Mouse (Mus musculus) forebrain, embryonic 16.5 days (tissue): ENCODE results near the gene Edil3. TPM values are rescaled to one million over a fixed set of nuclear protein-coding genes. Genes with fewer than 3 reads are reported as not detected.

ENCODE experiments used
- ATAC-seq: fragments of 200-750 bp; cut with Nextera tagmentation; 2 replicates; pipeline ENCODE4 v1.8.0; 2017; ENCODE audit warnings: mild to moderate bottlenecking, moderate library complexity
- H3K27ac ChIP-seq: fragments of 300-500 bp; sonication (generic); 2 replicates; pipeline ENCODE4 v1.5.1; 2014; ENCODE audit warnings: low read length, control low read depth
- H3K27me3 ChIP-seq: fragments of 300-500 bp; sonication (generic); replicated peaks from 2 replicates; pipeline ENCODE4 v1.6.1; 2014; ENCODE audit warnings: low read length; ENCODE audit not compliant: control insufficient read depth, insufficient read depth
- H3K36me3 ChIP-seq: fragments of 300-500 bp; sonication (generic); 2 replicates; pipeline ENCODE4 v1.6.1; 2014; ENCODE audit not compliant: control insufficient read depth, insufficient read depth
- H3K4me1 ChIP-seq: fragments of 300-500 bp; sonication (generic); replicated peaks from 2 replicates; pipeline ENCODE4 v1.6.1; 2014; ENCODE audit warnings: low read length; ENCODE audit not compliant: control insufficient read depth, insufficient read depth
- H3K4me2 ChIP-seq: fragments of 300-500 bp; sonication (generic); 2 replicates; pipeline ENCODE4 v1.6.1; 2014; ENCODE audit warnings: mild to moderate bottlenecking, low read length, control low read depth
- H3K4me3 ChIP-seq: fragments of 300-500 bp; sonication (generic); replicated peaks from 2 replicates; pipeline ENCODE4 v1.5.1; 2014; ENCODE audit warnings: mild to moderate bottlenecking, low read length, control low read depth
- H3K9ac ChIP-seq: fragments of 300-500 bp; sonication (generic); replicated peaks from 2 replicates; pipeline ENCODE4 v1.6.1; 2014; ENCODE audit warnings: low read depth, low read length, control low read depth
- H3K9me3 ChIP-seq: fragments of 300-500 bp; sonication (generic); 2 replicates; pipeline ENCODE4 v1.6.1; 2016; ENCODE audit warnings: low read length; ENCODE audit not compliant: control insufficient read depth
- whole genome bisulfite sequencing: fragments of 180-500 bp; shearing (Covaris S2); extraction: QIAGEN DNeasy Blood & Tissue Kit; methylation state at CpG from one replicate; pipeline ENCODE4 v1.1.7; 2014; 5-methylcytosine and 5-hydroxymethylcytosine counted together
- polyA plus RNA-seq: library from polyadenylated mRNA; unstranded; fragments of >200 nt; fragmentation: Nextera tagmentation; extraction: Ambion mirVana; gene quantifications from 2 replicates; pipeline ENCODE4 v1.2.1, GENCODE M21; 2015

Edil3 gene
- polyA plus RNA-seq, 1 experiment from 2014 or later: 59.3 TPM

- no peaks in the 10 kb centered on the region for H3K9me3 ChIP-seq
- H3K36me3 ChIP-seq: no peaks in the 10 kb centered on the region
- H3K27ac ChIP-seq: no peak overlapping the region
- no peak overlapping the region for H3K9ac ChIP-seq
- ATAC-seq: no peak
- no peaks in the 10 kb centered on the region for H3K27me3 ChIP-seq
- 0 out of 2 replicates have a peak, but pooled peaks cover 2% of the 10 kb centered on the region for H3K4me1 ChIP-seq
- H3K4me2 ChIP-seq: no peak overlapping the region
- H3K4me3 ChIP-seq: no peak overlapping the region
- WGBS: 17% methylated on average over 1 of the region's 1 CpGs
These were observed 86.9 kb downstream of the Edil3 start for GRCm38 (mm10) chr13:88908187-88908586.

- Histone ChIP-seq H3K4me3 (no peak overlapping the region), H3K4me1 (no peaks in the 10 kb centered on the region), H3K4me2 (no peak overlapping the region), H3K9me3 (no peaks in the 10 kb centered on the region), H3K9ac (no peak overlapping the region), H3K27ac (no peak overlapping the region), H3K27me3 (no peaks in the 10 kb centered on the region), H3K36me3 (no peaks in the 10 kb centered on the region)
- WGBS: 32% methylated on average over 2 of the region's 2 CpGs
- no peak for ATAC-seq
These were observed 95.2 kb downstream of the Edil3 start for GRCm38 (mm10) chr13:88916503-88916902.

DNA sequence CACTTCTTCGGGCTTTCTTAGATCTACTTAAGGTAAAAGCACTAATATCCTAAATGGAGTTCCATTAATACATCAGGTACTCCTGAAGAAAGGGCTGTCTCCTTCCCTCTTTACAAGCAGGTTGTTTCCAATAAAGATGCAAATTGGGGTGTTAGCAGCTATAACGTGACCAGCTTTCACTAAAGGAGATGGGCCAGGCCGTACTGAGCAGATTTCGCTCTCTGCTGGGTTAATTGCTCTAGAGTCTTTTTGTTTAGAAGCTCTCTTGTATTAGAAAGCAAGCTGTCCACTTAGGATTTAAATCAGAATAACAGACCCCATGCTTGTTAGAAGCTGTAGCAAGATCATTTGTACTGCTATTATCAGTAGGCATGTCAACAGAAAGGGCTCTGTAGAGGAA is 108.4 kb downstream of the Edil3 start:
- WGBS: 16% methylated on average over 4 of the region's 4 CpGs
- Histone ChIP-seq H3K9me3 (no peaks in the 10 kb centered on the region), H3K4me3 (no peak overlapping the region), H3K27me3 (no peaks in the 10 kb centered on the region), H3K4me2 (no peak overlapping the region), H3K36me3 (no peaks in the 10 kb centered on the region), H3K4me1 (no peaks in the 10 kb centered on the region), H3K27ac (no peak overlapping the region), H3K9ac (no peak overlapping the region)
- peak; percentile 40; the same call in 1 of the 2 replicates for ATAC-seq

DNA sequence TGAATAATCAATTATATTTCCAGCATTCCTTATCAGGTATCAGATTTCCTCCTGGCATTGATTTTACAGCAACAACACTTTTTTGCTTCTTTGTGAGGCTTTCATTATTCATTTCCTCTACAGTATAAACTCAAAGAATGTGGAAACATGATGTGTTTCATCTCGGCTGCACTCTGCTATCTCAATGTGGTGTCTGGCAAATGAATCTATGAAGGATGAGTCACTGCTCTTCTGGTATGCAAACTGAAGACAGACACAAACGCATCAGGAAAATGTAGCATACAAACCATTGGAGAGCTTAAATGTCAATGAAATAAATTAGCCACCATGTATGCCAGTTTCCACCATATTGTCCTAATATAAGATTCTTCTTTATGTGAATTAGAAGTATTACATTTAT is 117.3 kb downstream of the Edil3 start:
- Histone ChIP-seq H3K4me2 (no peak overlapping the region), H3K27ac (no peak overlapping the region), H3K27me3 (no peaks in the 10 kb centered on the region), H3K9me3 (no peaks in the 10 kb centered on the region), H3K9ac (no peak overlapping the region), H3K4me1 (no peaks in the 10 kb centered on the region), H3K36me3 (no peaks in the 10 kb centered on the region), H3K4me3 (no peak overlapping the region)
- no peak for ATAC-seq
- 83% methylated on average over 2 of the region's 2 CpGs for WGBS

DNA sequence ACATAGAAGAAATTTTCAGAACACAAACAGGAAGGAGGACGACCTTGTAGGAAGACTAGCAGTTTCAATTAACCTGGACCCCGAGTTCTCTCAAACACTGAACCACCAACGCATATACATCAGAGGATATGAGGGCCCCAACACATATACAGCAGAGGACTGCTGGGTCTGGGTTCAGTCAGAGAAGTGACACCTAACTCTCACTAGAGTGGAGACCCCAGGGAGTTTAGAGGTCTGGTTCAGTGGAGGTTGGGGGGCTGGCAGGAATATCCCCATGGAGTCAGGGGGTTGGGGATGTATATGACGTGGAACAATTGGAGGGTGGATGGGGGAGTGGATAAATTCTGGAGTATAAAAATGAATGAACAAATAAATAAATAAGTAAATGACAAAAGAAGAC is 151.1 kb downstream of the Edil3 start:
- WGBS: 81% methylated on average over 4 of the region's 4 CpGs
- no peak for ATAC-seq
- no peaks in the 10 kb centered on the region for H3K9me3 ChIP-seq

GRCm38 (mm10) chr13:89007696-89008427 is 186.6 kb downstream of the Edil3 start:
- H3K27me3 ChIP-seq: no peaks in the 10 kb centered on the region
- no peak overlapping the region for H3K27ac ChIP-seq
- H3K9me3 ChIP-seq: no peaks in the 10 kb centered on the region
- peak; percentile 88 for ATAC-seq
- H3K4me2 ChIP-seq: no peak overlapping the region
- no peak overlapping the region for H3K9ac ChIP-seq
- no peaks in the 10 kb centered on the region for H3K4me1 ChIP-seq
- H3K36me3 ChIP-seq: no peaks in the 10 kb centered on the region
- H3K4me3 ChIP-seq: no peak overlapping the region
- WGBS: 64% methylated on average over 4 of the region's 4 CpGs

More for the DNA sequence above, 151.1 kb downstream of the Edil3 start:
- Histone ChIP-seq H3K27me3 (no peaks in the 10 kb centered on the region), H3K9ac (no peak overlapping the region), H3K36me3 (no peaks in the 10 kb centered on the region), H3K4me3 (no peak overlapping the region), H3K27ac (no peak overlapping the region), H3K4me2 (no peak overlapping the region), H3K4me1 (no peaks in the 10 kb centered on the region)

- no peaks in the 10 kb centered on the region for H3K27me3 ChIP-seq
- H3K4me2 ChIP-seq: no peak overlapping the region
- H3K9ac ChIP-seq: no peak overlapping the region
- H3K36me3 ChIP-seq: no peaks in the 10 kb centered on the region
- ATAC-seq: 0 out of 2 replicates have a peak, but pooled peaks have one; percentile 27
- H3K4me3 ChIP-seq: no peak overlapping the region
- no peaks in the 10 kb centered on the region for H3K9me3 ChIP-seq
- H3K4me1 ChIP-seq: no peaks in the 10 kb centered on the region
- no peak overlapping the region for H3K27ac ChIP-seq
These were observed 191.2 kb downstream of the Edil3 start for GRCm38 (mm10) chr13:89012500-89012899.

GRCm38 (mm10) chr13:89029817-89030539 is 208.7 kb downstream of the Edil3 start:
- Histone ChIP-seq H3K4me3 (no peak overlapping the region), H3K27me3 (no peaks in the 10 kb centered on the region), H3K4me1 (0 out of 2 replicates have a peak, but pooled peaks cover 3% of the 10 kb centered on the region), H3K4me2 (no peak overlapping the region), H3K27ac (no peak overlapping the region), H3K9ac (no peak overlapping the region), H3K9me3 (no peaks in the 10 kb centered on the region), H3K36me3 (no peaks in the 10 kb centered on the region)
- 18% methylated on average over 3 of the region's 3 CpGs for WGBS
- ATAC-seq: peak; percentile 62; the same call in 1 of the 2 replicates

DNA sequence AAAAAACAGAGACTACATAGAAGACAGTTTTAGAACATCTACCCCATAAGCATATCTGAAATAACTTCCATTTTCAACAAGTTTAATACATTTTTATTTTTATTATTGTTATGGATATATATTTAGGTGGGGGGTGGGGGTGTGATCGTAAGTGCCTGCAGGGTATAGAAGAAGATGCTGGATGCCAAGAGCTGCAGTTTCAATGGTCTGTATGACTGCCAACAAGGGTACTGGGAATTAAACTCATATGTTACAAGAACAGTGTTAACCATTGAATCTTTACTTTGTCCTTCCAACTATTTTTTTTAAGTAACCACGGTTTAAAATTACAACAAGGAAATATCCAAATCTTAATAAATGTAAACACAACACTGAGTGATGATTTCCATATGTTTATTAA is 214.4 kb downstream of the Edil3 start:
- no peaks in the 10 kb centered on the region for H3K36me3 ChIP-seq
- H3K9me3 ChIP-seq: no peaks in the 10 kb centered on the region
- no peak overlapping the region for H3K9ac ChIP-seq
- H3K27me3 ChIP-seq: no peaks in the 10 kb centered on the region
- no peak overlapping the region for H3K4me3 ChIP-seq
- no peak for ATAC-seq
- H3K4me1 ChIP-seq: no peaks in the 10 kb centered on the region
- H3K4me2 ChIP-seq: no peak overlapping the region
- no peak overlapping the region for H3K27ac ChIP-seq
- WGBS: 72% methylated on average over 2 of the region's 2 CpGs
